Mouse (Mus musculus): ENCODE data around the gene Mospd3.

- no peak for TF ChIP-seq CTCF (IDR thresholded peaks at IDR 0.05)
- TF ChIP-seq EP300 (IDR thresholded peaks at IDR 0.05; ENCODE audit: insufficient read depth, low read depth, low read length): peak; percentile 28; the same call in 1 of the 2 replicates
These were observed at the start of gene Mospd3 for GRCm38 (mm10) chr5:137600619-137601364.

Measured in heart, adult 2 months (tissue).